8 mouse cellular contexts compared by ENCODE assay signal in the genomic region with DNA sequence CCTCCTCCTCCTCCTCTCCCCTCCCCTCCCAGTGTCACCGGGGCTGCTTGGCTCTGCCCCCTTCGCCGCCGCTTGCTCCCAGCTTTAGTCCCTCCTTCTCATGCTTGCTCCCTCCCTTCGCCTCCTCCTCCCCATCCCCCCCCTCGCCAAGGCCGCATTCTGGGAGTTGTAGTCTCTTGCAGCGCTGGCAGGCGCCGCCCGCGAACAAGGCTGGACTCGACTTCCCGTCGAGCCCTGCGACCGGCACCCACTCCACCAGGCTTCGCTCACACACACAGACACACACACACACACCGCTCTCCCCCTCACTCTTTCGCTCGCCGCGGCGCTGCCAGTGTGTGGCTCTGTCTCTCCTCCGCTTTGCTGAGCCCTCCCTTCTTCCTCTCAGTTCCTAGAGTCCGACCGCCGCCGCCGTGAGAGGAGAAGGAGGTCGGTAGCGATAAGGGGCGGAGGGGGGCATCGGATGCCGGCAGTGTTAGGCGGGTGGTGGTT. TPM values are rescaled to one million over a fixed set of nuclear protein-coding genes. Genes with fewer than 3 reads are reported as not detected.
DNase-seq lines count a peak whose midpoint lies in the region; ATAC-seq lines count a peak whose summit lies in the region.

No protein-coding gene starts in this region.

- peaks cover 18% of the 10 kb centered on the region for H3K4me1 ChIP-seq in hindbrain, embryonic 15.5 days (replicated peaks)

- no peaks in the 10 kb centered on the region for H3K36me3 ChIP-seq in hindbrain, embryonic 15.5 days

- peak overlapping the region; percentile 61 for H3K4me3 ChIP-seq in hindbrain, embryonic 15.5 days

- peak; percentile 95 for ATAC-seq in hindbrain, embryonic 15.5 days (ENCODE audit: low FRiP score, low read depth)

- peak overlapping the region; percentile 72 for H3K4me2 ChIP-seq in hindbrain, embryonic 15.5 days

- H3K9ac ChIP-seq in hindbrain, embryonic 15.5 days = peak overlapping the region; percentile 63

- H3K27me3 ChIP-seq in hindbrain, embryonic 15.5 days = no peaks in the 10 kb centered on the region

- peak; percentile 89 for DNase-seq in T-cell, adult 2 months (ENCODE audit: low spot score)
- DNase-seq in cerebellum, postnatal 36 days = peak; percentile 78 to 90
- peak; percentile 82 to 90 for DNase-seq in frontal cortex, postnatal 36 days (ENCODE audit: low spot score in 2 of 2)
- DNase-seq in left cerebral cortex, adult 11 months (ENCODE audit: low spot score) = peak; percentile 84
- peak; percentile 89 to 96 for DNase-seq in lung, postnatal 4 days
- peak; percentile 77 for DNase-seq in retina, postnatal 7 days (ENCODE audit: low read depth, low spot score)
- peak; percentile 62 for DNase-seq in urinary bladder, adult 2 months (ENCODE audit: low spot score)

- H3K9me3 ChIP-seq in hindbrain, embryonic 15.5 days = no peaks in the 10 kb centered on the region

- 12% methylated on average over 30 of the region's 36 CpGs for WGBS in hindbrain, embryonic 15.5 days

- peak overlapping the region; percentile 83 for H3K27ac ChIP-seq in hindbrain, embryonic 15.5 days (replicated peaks)

RNA-seq across cellular contexts. Expression of gene Bcorl1, which starts 2.3 kb away (rescaled TPM):
- 6.1 and 6.7 TPM in 2 replicates for polyA plus RNA-seq in hindbrain, embryonic 15.5 days (2015; fragmentation: Nextera tagmentation; extraction: Ambion mirVana)
- 2.5 and 5.2 TPM in 2 replicates for polyA plus RNA-seq in urinary bladder, adult 2 months (2012; rRNA removed)

Comparison
In these comparisons a context has a peak if more than half of its experiments do, and no peak if none do; other contexts are left out.
1. Peak in every context shown above with its lines: DNase-seq, ATAC-seq, H3K4me3 ChIP-seq and H3K27ac ChIP-seq.